In the genomic region with DNA sequence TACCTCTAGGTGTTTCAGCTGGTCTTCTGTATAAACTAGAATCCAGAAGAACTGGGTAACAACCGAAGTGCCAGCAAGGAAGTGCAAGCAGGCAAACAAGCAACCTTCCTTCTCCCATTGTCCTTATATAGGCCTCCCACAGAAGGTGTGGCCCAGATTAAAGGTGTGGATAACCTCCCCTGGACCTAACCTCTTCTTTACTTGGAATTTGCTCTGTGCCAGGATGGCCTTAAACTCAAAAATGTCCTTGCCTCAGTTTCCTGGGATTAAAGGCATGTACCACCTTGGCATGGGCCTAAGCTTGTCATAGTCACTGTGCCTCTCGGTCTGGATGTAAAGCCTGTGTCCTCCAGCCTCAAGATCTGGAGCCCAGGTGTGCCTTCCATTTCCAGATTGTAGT, we compare ENCODE assay signal across 14 mouse cellular contexts. TPM values are rescaled to one million over a fixed set of nuclear protein-coding genes. Genes with fewer than 3 reads are reported as not detected.
"Had no signal": no experiment of that assay in that cellular context is flagged by ENCODE, and none has a peak within 500 bp of the region (broad histone marks: within the 10 kb centered on the region; RNA-seq: fewer than 3 reads in every experiment).

A gene (minus strand): TSS at position 101 of the 400 bp plus-strand sequence.

RNA-seq across cellular contexts. Expression of the gene that starts here (rescaled TPM):
- polyA plus RNA-seq: heart, embryonic 10.5 days; heart, embryonic 11.5 days; heart, embryonic 12.5 days; heart, embryonic 13.5 days; heart, embryonic 14.5 days; heart, embryonic 15.5 days; heart, postnatal 0 days; hindbrain, embryonic 10.5 days; hindbrain, embryonic 11.5 days; hindbrain, embryonic 12.5 days; hindbrain, embryonic 13.5 days; hindbrain, embryonic 14.5 days; hindbrain, embryonic 15.5 days; hindbrain, postnatal 0 days had no signal
